Mouse (Mus musculus) myocyte (in vitro differentiated cells): Measurements from ENCODE around the gene Gm47996. TPM values are rescaled to one million over a fixed set of nuclear protein-coding genes. Genes with fewer than 3 reads are reported as not detected.

Experiments used
- H3K27me3 ChIP-seq: one replicate; pipeline ENCODE4 v1.6.1; 2011; ENCODE audit not compliant: control insufficient read depth, insufficient read depth, insufficient read length
- H3K36me3 ChIP-seq: one replicate; pipeline ENCODE4 v1.6.1; 2011; ENCODE audit not compliant: control insufficient read depth, insufficient read depth
- H3K4me2 ChIP-seq: one replicate; pipeline ENCODE4 v1.6.1; 2011; ENCODE audit warnings: low read depth, control low read depth
- H3K4me3 ChIP-seq: one replicate; pipeline ENCODE4 v1.5.1; 2011; ENCODE audit warnings: mild to moderate bottlenecking, control low read depth, moderate library complexity
- H3K79me2 ChIP-seq: one replicate; pipeline ENCODE4 v1.6.1; 2011; ENCODE audit not compliant: control insufficient read depth, insufficient read depth
- H3ac ChIP-seq: one replicate; pipeline ENCODE4 v1.6.1; 2011; ENCODE audit not compliant: control insufficient read depth, insufficient read length
- CEBPB ChIP-seq: IDR thresholded peaks from 2 replicates; pipeline ENCODE4 v1.6.1; 2011; ENCODE audit warnings: mild to moderate bottlenecking, moderate library complexity; ENCODE audit not compliant: poor library complexity, insufficient read depth, severe bottlenecking
- E2F4 ChIP-seq: IDR thresholded peaks from one replicate; pipeline ENCODE4 v1.6.1; 2011; ENCODE audit warnings: mild to moderate bottlenecking, control low read depth, moderate library complexity; ENCODE audit not compliant: insufficient read depth
- MAX ChIP-seq: IDR thresholded peaks from one replicate; pipeline ENCODE4 v1.6.1; 2011; ENCODE audit warnings: low read depth, mild to moderate bottlenecking, control low read depth
- MYOD1 ChIP-seq, 3 experiments: IDR thresholded peaks; one replicate each; pipeline ENCODE4 v1.6.1; 2011; ENCODE audit warnings: control low read depth in 2 of 3, low read depth in 2 of 3, mild to moderate bottlenecking in 2 of 3, moderate library complexity in 1 of 3; ENCODE audit not compliant: insufficient read length in 2 of 3, control insufficient read depth in 1 of 3
- MYOG ChIP-seq, 3 experiments: IDR thresholded peaks; one replicate each; pipeline ENCODE4 v1.6.1; 2011; ENCODE audit warnings: control low read depth in 2 of 3, low read depth in 2 of 3, mild to moderate bottlenecking in 2 of 3; ENCODE audit not compliant: insufficient read length in 2 of 3, control insufficient read depth in 1 of 3, insufficient read depth in 1 of 3
- POLR2A ChIP-seq: IDR thresholded peaks from one replicate; pipeline ENCODE4 v1.6.1; 2011; ENCODE audit warnings: low read depth, mild to moderate bottlenecking, control low read depth, moderate library complexity; ENCODE audit not compliant: insufficient read length
- POLR2AphosphoS2 ChIP-seq: IDR thresholded peaks from one replicate; pipeline ENCODE4 v1.6.1; 2011; ENCODE audit warnings: low read depth, control low read depth; ENCODE audit not compliant: insufficient read length
- REST ChIP-seq: IDR thresholded peaks from one replicate; pipeline ENCODE4 v1.6.1; 2011; ENCODE audit warnings: mild to moderate bottlenecking, control low read depth, moderate library complexity; ENCODE audit not compliant: insufficient read depth, insufficient read length
- SRF ChIP-seq: IDR thresholded peaks from one replicate; pipeline ENCODE4 v1.6.1; 2011; ENCODE audit warnings: low read depth; ENCODE audit not compliant: control insufficient read depth, insufficient read length
- TCF12 ChIP-seq: IDR thresholded peaks from one replicate; pipeline ENCODE4 v1.6.1; 2011; ENCODE audit warnings: mild to moderate bottlenecking, control low read depth; ENCODE audit not compliant: poor library complexity, insufficient read depth, severe bottlenecking
- TCF3 ChIP-seq: IDR thresholded peaks from one replicate; pipeline ENCODE4 v1.6.1; 2011; ENCODE audit warnings: low read depth, control low read depth; ENCODE audit not compliant: insufficient read length
- USF1 ChIP-seq: IDR thresholded peaks from one replicate; pipeline ENCODE4 v1.6.1; 2011; ENCODE audit warnings: low read depth, mild to moderate bottlenecking, control low read depth, moderate library complexity
- polyA plus RNA-seq: library from polyadenylated mRNA; unstranded; fragments of >200 nt; fragmentation: generic; extraction: Trizol; gene quantifications from one replicate; pipeline ENCODE4 v1.2.1, GENCODE M21; 2012; ENCODE audit warnings: missing spikeins

Gene Gm47996
- polyA plus RNA-seq, 1 experiment: 0.14 TPM

GRCm38 (mm10) chr1:151250529-151251193, 40.7 kb downstream of the Gm47996 start:
- Histone ChIP-seq H3K4me2 (peak overlapping the region; percentile 67), H3K79me2 (peaks cover 16% of the 10 kb centered on the region), H3K36me3 (peaks cover 14% of the 10 kb centered on the region), H3ac (no peak overlapping the region), H3K27me3 (no peaks in the 10 kb centered on the region), H3K4me3 (peak overlapping the region; percentile 22)
- TF ChIP-seq TCF12 (peak; percentile 99), CEBPB (0 out of 2 replicates have a peak, but pooled peaks have one; percentile 34), TCF3 (peak; percentile 94), MAX (peak; percentile 43), POLR2AphosphoS2 (no peak), MYOG (IDR thresholded peaks at IDR 0.05; ENCODE audit: control insufficient read depth in 1 of 3, insufficient read depth in 1 of 3, insufficient read length in 2 of 3, low read depth in 2 of 3) (peak; percentile 94 to 100 (median 98)), SRF (no peak), REST (no peak), USF1 (peak; percentile 99), MYOD1 (IDR thresholded peaks at IDR 0.05; ENCODE audit: control insufficient read depth in 1 of 3, insufficient read length in 2 of 3, low read depth in 2 of 3) (peak; percentile 78 to 98 (median 97)), POLR2A (no peak), E2F4 (no peak)

GRCm38 (mm10) chr1:151251194-151252010, 41.5 kb downstream of the Gm47996 start:
- no peak for TF ChIP-seq MAX
- TF ChIP-seq TCF12: no peak
- no peak for TF ChIP-seq POLR2A
- no peak for TF ChIP-seq TCF3
- TF ChIP-seq POLR2AphosphoS2: no peak
- TF ChIP-seq SRF: no peak
- Histone ChIP-seq H3K27me3 (no peaks in the 10 kb centered on the region), H3K79me2 (peaks cover 16% of the 10 kb centered on the region), H3K36me3 (peaks cover 14% of the 10 kb centered on the region), H3ac (no peak overlapping the region), H3K4me2 (peak overlapping the region; percentile 67), H3K4me3 (peak overlapping the region; percentile 22)

- Histone ChIP-seq H3K4me3 (no peak overlapping the region), H3ac (no peak overlapping the region), H3K4me2 (no peak overlapping the region), H3K36me3 (no peaks in the 10 kb centered on the region), H3K27me3 (no peaks in the 10 kb centered on the region), H3K79me2 (no peaks in the 10 kb centered on the region)
- TF ChIP-seq SRF: no peak
- TF ChIP-seq MAX: no peak
- no peak for TF ChIP-seq MYOG (IDR thresholded peaks at IDR 0.05; ENCODE audit: control insufficient read depth in 1 of 3, insufficient read depth in 1 of 3, insufficient read length in 2 of 3, low read depth in 2 of 3)
- TF ChIP-seq POLR2A: no peak
- no peak for TF ChIP-seq REST
- TF ChIP-seq CEBPB: no peak
These were observed 45.5 kb downstream of the Gm47996 start for GRCm38 (mm10) chr1:151255422-151255821.

- no peaks in the 10 kb centered on the region for H3K27me3 ChIP-seq
- no peak overlapping the region for H3K4me2 ChIP-seq
These were observed 48.4 kb downstream of the Gm47996 start for GRCm38 (mm10) chr1:151258090-151258954.

More at GRCm38 (mm10) chr1:151258090-151258954, 48.4 kb downstream of the Gm47996 start:
- Histone ChIP-seq H3K79me2 (no peaks in the 10 kb centered on the region), H3K4me3 (no peak overlapping the region), H3ac (no peak overlapping the region), H3K36me3 (no peaks in the 10 kb centered on the region)
- TF ChIP-seq CEBPB (no peak), MAX (no peak), MYOD1 (IDR thresholded peaks at IDR 0.05; ENCODE audit: control insufficient read depth in 1 of 3, insufficient read length in 2 of 3, low read depth in 2 of 3) (no peak), MYOG (IDR thresholded peaks at IDR 0.05; ENCODE audit: control insufficient read depth in 1 of 3, insufficient read depth in 1 of 3, insufficient read length in 2 of 3, low read depth in 2 of 3) (no peak), E2F4 (no peak), POLR2AphosphoS2 (no peak), REST (no peak), POLR2A (no peak), USF1 (no peak), SRF (no peak), TCF12 (no peak), TCF3 (no peak)
